Mouse (Mus musculus) cortical plate, adult 2 months (tissue): Measurements from ENCODE around the gene Slc25a54.

Experiments
- CTCF ChIP-seq: fragments of 200-500 bp; IDR thresholded peaks from 2 replicates; pipeline ENCODE4 v1.5.1; 2011; ENCODE audit warnings: mild to moderate bottlenecking, control low read depth, low read length; ENCODE audit not compliant: insufficient read depth; ENCODE audit errors: extremely low read depth
- POLR2A ChIP-seq: fragments of 200-500 bp; IDR thresholded peaks from 2 replicates; pipeline ENCODE4 v1.6.1; 2011; ENCODE audit warnings: mild to moderate bottlenecking, low read length, control low read depth; ENCODE audit not compliant: insufficient read depth; ENCODE audit errors: extremely low read depth

DNA sequence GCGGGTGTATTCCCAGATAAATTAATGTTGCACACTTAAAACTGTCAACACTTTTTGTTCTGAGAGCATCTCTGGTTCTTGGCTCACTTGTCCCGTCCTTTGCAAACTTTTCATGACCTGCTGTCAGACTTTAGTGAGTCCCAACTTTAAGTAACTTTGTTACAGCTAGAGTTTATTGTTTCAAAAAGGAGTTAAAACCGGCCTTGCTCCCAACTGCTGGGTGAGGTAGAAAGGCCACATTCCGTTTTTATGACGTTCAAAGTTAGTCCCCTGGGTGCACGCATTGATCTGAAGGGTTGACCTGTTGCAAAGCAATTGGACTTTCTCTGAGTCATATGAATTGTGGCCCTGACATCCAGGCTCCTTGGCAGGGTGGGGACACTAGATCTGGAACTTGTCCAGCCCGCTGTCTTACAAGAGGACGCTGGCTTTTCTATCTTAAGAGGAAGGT, 43.3 kb downstream of the Slc25a54 start:
- TF ChIP-seq CTCF (no peak), POLR2A (no peak)
